Mouse (Mus musculus): Measurements from ENCODE around the gene Specc1. TPM values are rescaled to one million over a fixed set of nuclear protein-coding genes. Genes with fewer than 3 reads are reported as not detected.
A peak's percentile ranks its signal among the peaks of the same experiment; 100 is the strongest.

The Specc1 gene
- polyA plus RNA-seq, 1 experiment from 2014 or later = 10.9 TPM

DNA sequence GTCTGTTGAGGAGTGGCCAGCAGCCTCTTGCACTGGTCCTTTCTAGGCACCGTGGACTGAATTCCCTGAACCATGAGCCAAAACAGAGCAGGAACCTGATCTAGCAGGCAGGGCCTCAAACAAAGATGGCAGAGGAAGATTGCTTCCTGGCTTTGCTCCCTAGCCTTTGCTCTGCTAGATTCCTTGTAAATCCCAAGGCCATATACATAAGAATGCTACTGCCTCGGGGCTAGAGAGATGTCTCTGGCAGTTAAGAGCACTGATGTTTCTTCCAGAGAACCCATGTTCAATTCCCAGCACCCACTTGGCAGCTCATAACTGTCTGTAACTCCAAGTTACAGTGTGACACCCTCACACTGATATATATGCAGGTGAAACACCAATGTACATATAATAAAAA is 83.6 kb downstream of the Specc1 start:
- Histone ChIP-seq H3K4me1 (replicated peaks) (no peaks in the 10 kb centered on the region), H3K9ac (no peak overlapping the region), H3K9me3 (no peaks in the 10 kb centered on the region), H3K36me3 (no peaks in the 10 kb centered on the region), H3K27ac (no peak overlapping the region), H3K4me3 (replicated peaks) (no peak overlapping the region), H3K27me3 (replicated peaks) (no peaks in the 10 kb centered on the region), H3K4me2 (replicated peaks) (no peak overlapping the region)
- 61% methylated on average over 2 of the region's 2 CpGs for WGBS
- no peak for ATAC-seq

DNA sequence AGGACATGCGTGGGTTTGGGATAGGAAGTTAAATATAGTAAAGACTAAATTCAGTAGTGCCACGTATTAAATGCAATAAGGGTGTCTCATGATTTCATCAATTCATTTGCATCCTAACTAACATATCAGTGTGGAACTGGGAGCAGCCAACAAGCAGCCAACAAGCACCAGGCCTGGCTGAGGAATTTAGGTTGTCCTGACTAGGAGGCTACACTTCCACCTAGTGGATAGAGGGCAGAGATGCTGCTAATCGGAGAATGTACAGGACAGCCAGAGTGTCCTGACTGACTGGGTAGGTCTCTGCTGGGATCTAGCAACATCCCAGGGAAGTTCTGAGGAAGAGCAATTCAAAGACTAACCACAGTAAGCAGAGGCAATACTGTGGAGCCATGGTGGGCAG is 88.1 kb downstream of the Specc1 start:
- Histone ChIP-seq H3K27me3 (replicated peaks) (no peaks in the 10 kb centered on the region), H3K36me3 (no peaks in the 10 kb centered on the region), H3K4me2 (replicated peaks) (no peak overlapping the region), H3K4me3 (replicated peaks) (no peak overlapping the region), H3K9me3 (no peaks in the 10 kb centered on the region), H3K4me1 (replicated peaks) (no peaks in the 10 kb centered on the region), H3K9ac (no peak overlapping the region), H3K27ac (no peak overlapping the region)
- 37% methylated on average over 3 of the region's 3 CpGs for WGBS
- no peak for ATAC-seq

DNA sequence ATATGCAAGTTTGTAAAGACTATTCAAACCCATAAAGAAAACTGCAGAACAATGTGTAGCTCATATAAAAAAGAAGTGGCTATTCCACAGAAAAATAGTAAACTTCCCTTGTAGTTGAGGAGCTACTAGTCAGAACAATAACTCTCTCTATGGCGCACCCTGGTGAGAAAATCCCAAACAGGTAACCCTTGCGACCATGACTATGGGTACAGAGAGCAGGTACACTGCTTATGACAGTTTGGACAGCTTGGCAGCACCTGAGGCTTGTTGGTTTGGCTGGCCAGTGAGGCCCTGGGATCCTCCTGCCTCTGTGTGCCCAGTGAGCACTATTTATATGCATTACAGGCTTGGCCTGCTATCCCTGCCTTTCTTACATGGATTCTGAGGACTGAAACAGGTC is 89.4 kb downstream of the Specc1 start:
- no peaks in the 10 kb centered on the region for H3K9me3 ChIP-seq
- 61% methylated on average over 2 of the region's 2 CpGs for WGBS
- H3K4me2 ChIP-seq (replicated peaks) = no peak overlapping the region
- no peak for ATAC-seq
- H3K4me3 ChIP-seq (replicated peaks) = no peak overlapping the region
- H3K27ac ChIP-seq = no peak overlapping the region
- H3K9ac ChIP-seq = no peak overlapping the region
- 0 out of 2 replicates have a peak, but pooled peaks cover 7% of the 10 kb centered on the region for H3K4me1 ChIP-seq (replicated peaks)
- no peaks in the 10 kb centered on the region for H3K27me3 ChIP-seq (replicated peaks)
- H3K36me3 ChIP-seq = no peaks in the 10 kb centered on the region

DNA sequence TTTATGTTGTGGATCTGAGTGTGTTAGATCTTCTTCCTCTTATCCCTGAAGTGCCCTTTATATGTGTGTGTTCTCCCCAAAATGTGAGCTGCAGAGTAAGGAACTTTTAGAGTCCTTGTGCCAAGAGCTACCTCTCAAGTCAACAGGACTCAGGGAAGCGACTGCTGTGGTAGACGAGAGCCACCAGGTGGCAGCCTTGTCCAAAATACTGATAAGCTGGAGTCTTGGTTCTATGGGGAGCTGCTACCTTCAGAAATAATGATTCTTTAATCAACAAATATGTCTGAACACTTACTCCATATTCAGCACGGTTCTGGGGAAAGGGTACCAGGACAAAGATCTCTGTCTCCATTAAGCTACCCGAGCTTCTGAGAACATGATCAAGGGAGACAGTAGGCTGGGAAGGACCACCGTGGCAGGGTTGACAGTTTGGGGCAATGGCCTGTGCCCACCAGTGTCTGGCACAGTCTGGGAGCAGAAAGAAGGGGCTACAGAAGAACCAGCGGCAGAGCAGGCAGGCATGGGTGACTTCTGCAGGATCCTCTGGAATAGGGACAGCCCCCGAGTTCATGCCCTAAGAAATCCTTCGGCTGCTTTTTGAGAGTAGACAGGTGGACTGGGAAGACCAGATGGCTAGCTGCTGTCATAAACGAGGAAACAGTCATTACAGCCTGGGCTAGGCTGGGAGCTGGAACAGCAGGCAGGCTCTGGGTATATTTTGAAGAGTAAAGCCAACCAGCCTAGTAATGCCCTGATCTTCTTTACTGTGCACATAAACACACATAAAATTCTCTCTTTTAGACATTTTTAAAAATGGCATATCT is 91.5 kb downstream of the Specc1 start:
- peak; percentile 62 for ATAC-seq
- WGBS = 31% methylated on average over 9 of the region's 9 CpGs
- no peaks in the 10 kb centered on the region for H3K36me3 ChIP-seq
- H3K9ac ChIP-seq = no peak overlapping the region
- no peak overlapping the region for H3K4me3 ChIP-seq (replicated peaks)
- H3K9me3 ChIP-seq = no peaks in the 10 kb centered on the region
- H3K27me3 ChIP-seq (replicated peaks) = no peaks in the 10 kb centered on the region
- no peak overlapping the region for H3K27ac ChIP-seq
- 0 out of 2 replicates have a peak, but pooled peaks cover 7% of the 10 kb centered on the region for H3K4me1 ChIP-seq (replicated peaks)
- H3K4me2 ChIP-seq (replicated peaks) = no peak overlapping the region

DNA sequence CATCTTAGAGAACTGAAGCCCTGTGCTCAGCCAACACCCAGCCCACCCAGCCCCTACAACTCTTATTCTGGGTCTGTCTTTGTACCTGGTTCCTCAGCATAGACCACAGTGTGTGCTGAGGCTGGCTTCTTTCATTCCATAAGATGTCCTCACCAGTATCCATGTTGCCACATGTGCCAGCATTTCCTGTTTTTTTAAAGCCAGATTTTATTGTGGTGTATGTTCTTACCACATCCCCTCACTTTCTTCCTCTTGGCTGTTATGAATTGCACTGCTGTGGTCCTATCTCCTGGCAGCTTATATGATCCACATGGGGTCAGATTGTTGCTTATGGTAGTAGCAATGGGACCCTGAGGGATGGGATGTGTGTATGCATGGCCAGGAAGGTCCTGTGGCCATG is 92.6 kb downstream of the Specc1 start:
- no peak overlapping the region for H3K4me3 ChIP-seq (replicated peaks)
- no peaks in the 10 kb centered on the region for H3K9me3 ChIP-seq
- no peak overlapping the region for H3K27ac ChIP-seq
- no peaks in the 10 kb centered on the region for H3K27me3 ChIP-seq (replicated peaks)
- H3K36me3 ChIP-seq = no peaks in the 10 kb centered on the region
- no peak for ATAC-seq
- no peak overlapping the region for H3K9ac ChIP-seq
- H3K4me2 ChIP-seq (replicated peaks) = no peak overlapping the region
- H3K4me1 ChIP-seq (replicated peaks) = 0 out of 2 replicates have a peak, but pooled peaks cover 7% of the 10 kb centered on the region

DNA sequence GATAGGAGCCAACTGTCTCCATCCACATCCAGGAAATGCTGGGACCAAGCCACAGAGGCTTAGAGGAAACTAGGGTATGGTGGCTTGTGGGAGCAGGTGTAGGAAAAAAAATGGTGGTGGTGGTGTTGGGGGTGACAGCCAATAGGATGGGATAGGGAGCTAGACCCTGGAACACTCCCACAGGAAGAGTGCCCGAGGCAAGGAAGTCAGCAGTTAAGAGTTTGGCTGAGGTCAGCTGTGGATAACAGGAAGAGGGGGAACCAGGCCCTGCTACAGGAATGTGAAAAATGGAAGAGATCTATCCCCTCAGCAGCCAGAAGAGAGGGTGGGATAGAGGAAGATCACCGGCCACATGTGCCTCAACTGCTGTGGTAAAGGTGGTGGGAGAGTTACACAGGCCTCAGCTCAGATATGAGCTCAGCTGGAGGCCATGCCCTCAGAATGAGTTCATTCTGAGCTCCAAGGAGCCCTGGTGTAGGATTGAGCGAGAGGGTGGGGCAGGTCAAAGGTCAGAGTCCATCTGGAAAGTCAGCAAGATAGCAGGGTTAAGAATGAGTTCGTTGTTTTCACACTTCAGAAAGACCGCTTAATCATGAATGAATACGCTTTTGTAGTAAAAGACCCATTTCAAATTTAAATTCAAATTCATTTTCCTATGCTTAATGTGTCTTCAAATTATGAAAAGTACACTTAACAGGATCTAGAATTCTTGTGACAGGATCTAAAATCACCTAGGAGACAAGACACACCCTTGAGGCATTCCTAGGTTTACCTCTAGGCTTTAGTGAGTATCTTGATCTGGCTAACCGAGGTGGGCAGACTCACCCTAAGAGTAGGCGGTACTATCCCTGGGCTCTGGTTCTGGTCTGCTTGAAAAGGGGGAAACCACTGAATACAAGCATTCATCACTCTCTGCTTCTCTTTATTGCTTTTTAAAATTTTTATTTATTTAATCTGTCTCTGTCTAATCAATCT is 94.1 kb downstream of the Specc1 start:
- H3K9ac ChIP-seq = no peak overlapping the region
- H3K27ac ChIP-seq = 0 out of 2 replicates have a peak overlapping the region, but pooled peaks have one; percentile 32
- no peaks in the 10 kb centered on the region for H3K27me3 ChIP-seq (replicated peaks)
- 0 out of 2 replicates have a peak, but pooled peaks cover 7% of the 10 kb centered on the region for H3K4me1 ChIP-seq (replicated peaks)
- H3K36me3 ChIP-seq = no peaks in the 10 kb centered on the region
- no peak overlapping the region for H3K4me3 ChIP-seq (replicated peaks)
- no peaks in the 10 kb centered on the region for H3K9me3 ChIP-seq
- H3K4me2 ChIP-seq (replicated peaks) = no peak overlapping the region; the same call in 1 of the 2 replicates
- WGBS = 55% methylated on average over 8 of the region's 8 CpGs
- peak; percentile 88 for ATAC-seq

DNA sequence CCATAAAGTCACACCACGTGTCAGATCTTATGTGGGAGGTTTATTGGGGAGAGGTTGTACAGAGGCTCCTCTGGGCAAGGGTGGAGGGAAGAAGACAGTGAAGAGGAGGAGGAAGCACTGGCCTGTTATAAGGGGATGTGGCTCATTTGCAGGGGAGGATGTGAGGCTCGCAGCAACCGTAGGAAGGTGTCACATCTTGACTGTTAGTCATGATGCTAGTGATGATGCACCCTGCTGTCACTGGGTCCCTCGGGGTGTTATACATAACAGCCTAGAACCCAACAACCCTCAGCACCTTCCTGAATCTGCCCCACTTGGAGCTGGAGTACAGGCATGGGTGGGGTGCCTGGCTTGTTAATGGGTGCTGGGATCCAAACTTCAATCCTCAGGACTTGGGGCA is 94.9 kb downstream of the Specc1 start:
- Histone ChIP-seq H3K4me3 (replicated peaks) (no peak overlapping the region), H3K27ac (no peak overlapping the region), H3K9me3 (no peaks in the 10 kb centered on the region), H3K27me3 (replicated peaks) (no peaks in the 10 kb centered on the region), H3K4me2 (replicated peaks) (no peak overlapping the region), H3K4me1 (replicated peaks) (0 out of 2 replicates have a peak, but pooled peaks cover 7% of the 10 kb centered on the region), H3K36me3 (no peaks in the 10 kb centered on the region), H3K9ac (no peak overlapping the region)
- no peak for ATAC-seq
- 87% methylated on average over 4 of the region's 4 CpGs for WGBS

DNA sequence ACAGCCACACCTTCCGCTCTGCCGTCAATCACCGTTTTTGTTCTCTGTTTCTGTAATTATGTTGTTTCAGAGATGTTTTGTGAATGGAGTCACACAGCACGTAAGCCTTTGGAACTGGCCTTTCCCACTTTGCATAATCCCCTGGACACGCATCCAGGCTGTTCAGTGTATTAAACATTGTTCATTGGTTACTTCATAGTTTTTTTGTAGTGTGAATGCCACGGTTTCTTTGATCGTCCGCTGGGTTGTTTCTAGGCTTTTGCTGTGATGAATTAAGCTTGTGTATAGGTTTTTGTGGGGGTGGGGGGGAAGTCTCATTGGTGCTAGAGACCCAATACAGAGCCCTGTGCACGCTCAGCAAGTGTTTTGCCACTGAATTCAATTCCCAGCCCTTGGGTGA is 97.4 kb downstream of the Specc1 start:
- no peak overlapping the region for H3K4me3 ChIP-seq (replicated peaks)
- H3K9me3 ChIP-seq = no peaks in the 10 kb centered on the region
- ATAC-seq = no peak
- no peak overlapping the region for H3K27ac ChIP-seq
- H3K27me3 ChIP-seq (replicated peaks) = no peaks in the 10 kb centered on the region
- H3K36me3 ChIP-seq = no peaks in the 10 kb centered on the region
- H3K9ac ChIP-seq = no peak overlapping the region
- no peak overlapping the region for H3K4me2 ChIP-seq (replicated peaks)
- 81% methylated on average over 9 of the region's 9 CpGs for WGBS
- H3K4me1 ChIP-seq (replicated peaks) = 0 out of 2 replicates have a peak, but pooled peaks cover 7% of the 10 kb centered on the region

DNA sequence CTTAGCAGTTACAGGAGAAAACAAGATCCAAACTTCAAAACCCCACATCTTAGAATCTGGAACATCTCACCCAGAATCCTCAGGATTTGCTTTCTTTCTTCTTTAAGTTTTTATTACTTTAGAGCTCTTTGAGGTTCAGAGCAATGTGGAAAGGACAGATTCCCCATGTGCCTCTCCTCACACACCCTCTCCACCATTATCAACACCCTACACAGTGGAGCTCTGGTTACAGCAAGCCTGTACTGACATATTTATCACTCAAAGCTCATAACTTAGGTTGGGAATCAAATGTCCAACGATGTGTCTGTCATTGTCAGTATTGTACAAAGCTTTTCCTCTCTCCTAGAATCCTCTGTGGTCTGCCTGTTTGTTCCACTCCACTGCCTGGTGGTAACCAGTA is 108.0 kb downstream of the Specc1 start:
- ATAC-seq = no peak
- no peak overlapping the region for H3K4me3 ChIP-seq (replicated peaks)
- no peaks in the 10 kb centered on the region for H3K4me1 ChIP-seq (replicated peaks)
- H3K27me3 ChIP-seq (replicated peaks) = no peaks in the 10 kb centered on the region
- no peaks in the 10 kb centered on the region for H3K9me3 ChIP-seq
- H3K9ac ChIP-seq = no peak overlapping the region
- no peak overlapping the region for H3K27ac ChIP-seq
- 62% methylated on average over 1 of the region's 1 CpGs for WGBS
- no peak overlapping the region for H3K4me2 ChIP-seq (replicated peaks)
- H3K36me3 ChIP-seq = no peaks in the 10 kb centered on the region

DNA sequence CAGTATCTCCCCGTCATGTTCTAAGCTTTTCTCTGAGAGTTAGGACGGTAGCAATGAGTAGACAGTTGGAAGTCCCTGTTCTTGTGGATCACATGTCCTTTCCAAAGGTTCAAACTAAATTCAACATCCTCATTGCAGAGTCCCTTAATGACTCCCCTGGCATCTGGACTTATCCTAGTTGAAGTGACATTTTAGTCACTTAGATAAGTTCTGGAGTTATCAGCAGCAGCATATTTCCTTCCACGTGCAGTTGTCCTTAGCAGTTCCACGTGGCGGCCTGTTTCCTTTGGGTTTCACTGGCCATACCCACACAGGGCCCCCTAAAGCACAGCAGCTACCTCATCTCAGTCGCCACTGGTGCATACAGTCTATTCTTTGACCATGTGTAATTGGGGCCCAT is 109.1 kb downstream of the Specc1 start:
- no peaks in the 10 kb centered on the region for H3K27me3 ChIP-seq (replicated peaks)
- H3K4me2 ChIP-seq (replicated peaks) = no peak overlapping the region
- no peaks in the 10 kb centered on the region for H3K4me1 ChIP-seq (replicated peaks)
- 69% methylated on average over 6 of the region's 6 CpGs for WGBS
- H3K36me3 ChIP-seq = no peaks in the 10 kb centered on the region
- H3K27ac ChIP-seq = no peak overlapping the region
- no peaks in the 10 kb centered on the region for H3K9me3 ChIP-seq
- no peak for ATAC-seq
- no peak overlapping the region for H3K4me3 ChIP-seq (replicated peaks)
- no peak overlapping the region for H3K9ac ChIP-seq

DNA sequence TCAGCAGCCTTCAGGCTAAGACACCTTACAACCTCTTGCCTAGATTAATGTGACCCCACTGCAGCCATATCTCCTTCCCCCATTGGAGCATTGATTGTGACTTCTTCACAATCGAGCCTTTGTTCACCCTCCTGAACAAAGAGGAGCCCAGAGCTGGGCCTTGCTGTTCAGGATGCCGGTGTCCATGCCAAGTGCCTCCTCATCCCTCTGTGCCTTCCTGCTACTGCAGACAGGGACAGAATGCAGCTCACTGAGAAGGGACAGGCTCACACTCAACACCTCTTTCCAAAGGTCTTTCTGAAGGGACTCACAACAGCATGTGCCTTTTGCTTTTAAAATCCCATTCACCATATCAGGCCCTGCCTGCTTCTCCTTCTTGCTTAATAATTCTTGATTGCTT is 113.0 kb downstream of the Specc1 start:
- Histone ChIP-seq H3K4me2 (replicated peaks) (no peak overlapping the region), H3K27ac (no peak overlapping the region), H3K9ac (no peak overlapping the region), H3K27me3 (replicated peaks) (no peaks in the 10 kb centered on the region), H3K4me3 (replicated peaks) (no peak overlapping the region), H3K36me3 (no peaks in the 10 kb centered on the region), H3K4me1 (replicated peaks) (no peaks in the 10 kb centered on the region), H3K9me3 (no peaks in the 10 kb centered on the region)
- WGBS = 55% methylated on average over 2 of the region's 2 CpGs
- no peak for ATAC-seq

DNA sequence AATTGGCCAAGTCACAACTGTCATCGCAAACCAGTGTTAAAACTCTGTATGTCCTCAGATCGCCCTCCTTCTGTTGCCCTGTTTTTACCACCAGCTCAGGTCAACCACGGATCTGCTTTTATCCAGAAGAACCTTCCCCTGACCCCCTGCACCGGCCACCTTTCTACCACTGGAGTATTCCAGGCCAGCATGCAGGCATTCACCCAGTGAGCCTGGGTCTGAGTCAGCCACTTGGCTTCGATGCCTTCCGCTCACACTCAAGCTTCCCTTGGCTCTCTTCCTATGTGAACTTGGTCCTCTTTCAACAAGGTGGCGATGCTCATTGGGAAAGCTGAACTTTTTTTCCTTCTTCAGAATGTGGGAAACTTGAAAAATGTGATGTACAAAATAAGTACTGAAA is 113.6 kb downstream of the Specc1 start:
- Histone ChIP-seq H3K9me3 (no peaks in the 10 kb centered on the region), H3K4me2 (replicated peaks) (no peak overlapping the region), H3K36me3 (no peaks in the 10 kb centered on the region), H3K4me1 (replicated peaks) (no peaks in the 10 kb centered on the region), H3K4me3 (replicated peaks) (no peak overlapping the region), H3K27ac (no peak overlapping the region), H3K9ac (no peak overlapping the region), H3K27me3 (replicated peaks) (no peaks in the 10 kb centered on the region)
- no peak for ATAC-seq
- WGBS = 81% methylated on average over 7 of the region's 7 CpGs

All from intestine, embryonic 15.5 days (tissue).